Mouse (Mus musculus) hindbrain, embryonic 14.5 days (tissue): ENCODE data around the gene Adora2b. TPM values are rescaled to one million over a fixed set of nuclear protein-coding genes. Genes with fewer than 3 reads are reported as not detected.
A peak's percentile ranks its signal among the peaks of the same experiment; 100 is the strongest.
"Not testable (repeated sequence)": the region's sequence is repeated elsewhere in the genome, so short reads cannot be mapped to it uniquely, and the experiment has no call there.

ENCODE experiments used
- ATAC-seq: fragments of 200-750 bp; cut with Nextera tagmentation; 2 replicates; pipeline ENCODE4 v1.8.0; 2017; ENCODE audit warnings: moderate number of reproducible peaks, mild to moderate bottlenecking, moderate TSS enrichment, moderate library complexity; ENCODE audit not compliant: low FRiP score
- DNase-seq: peaks from one replicate; pipeline ENCODE4 v3.0.0-alpha.2; 2015; ENCODE audit warnings: low spot score
- H3K27ac ChIP-seq: fragments of 300-500 bp; sonication (generic); 2 replicates; pipeline ENCODE4 v1.5.1; 2014; ENCODE audit warnings: mild to moderate bottlenecking, moderate library complexity
- H3K27me3 ChIP-seq: fragments of 300-500 bp; sonication (generic); 2 replicates; pipeline ENCODE4 v1.6.1; 2014; ENCODE audit warnings: mild to moderate bottlenecking, low read length, mixed read lengths; ENCODE audit not compliant: control insufficient read depth, insufficient read depth
- H3K36me3 ChIP-seq: fragments of 300-500 bp; sonication (generic); replicated peaks from 2 replicates; pipeline ENCODE4 v1.6.1; 2014; ENCODE audit not compliant: control insufficient read depth, insufficient read depth
- H3K4me1 ChIP-seq: fragments of 300-500 bp; sonication (generic); replicated peaks from 2 replicates; pipeline ENCODE4 v1.6.1; 2014; ENCODE audit warnings: antibody characterized with exemption, low read length, mixed read lengths; ENCODE audit not compliant: control insufficient read depth, insufficient read depth
- H3K4me2 ChIP-seq: fragments of 300-500 bp; sonication (generic); replicated peaks from 2 replicates; pipeline ENCODE4 v1.6.1; 2014; ENCODE audit warnings: mild to moderate bottlenecking, moderate library complexity
- H3K4me3 ChIP-seq: fragments of 300-500 bp; sonication (generic); replicated peaks from 2 replicates; pipeline ENCODE4 v1.5.1; 2014; ENCODE audit warnings: mild to moderate bottlenecking, low read length
- H3K9ac ChIP-seq: fragments of 300-500 bp; sonication (generic); 2 replicates; pipeline ENCODE4 v1.6.1; 2014
- H3K9me3 ChIP-seq: fragments of 300-500 bp; sonication (generic); 2 replicates; pipeline ENCODE4 v1.6.1; 2016; ENCODE audit warnings: low read length; ENCODE audit not compliant: control insufficient read depth
- WGBS: fragments of 180-500 bp; shearing (Covaris S2); extraction: QIAGEN DNeasy Blood & Tissue Kit; methylation state at CpG from one replicate; pipeline ENCODE4 v1.1.7; 2014; 5-methylcytosine and 5-hydroxymethylcytosine counted together
- polyA plus RNA-seq: library from polyadenylated mRNA; unstranded; fragments of >200 nt; fragmentation: Nextera tagmentation; extraction: Ambion mirVana; gene quantifications from 2 replicates; pipeline ENCODE4 v1.2.1, GENCODE M21; 2014

Gene Adora2b
- polyA plus RNA-seq, 1 experiment from 2014 or later = 5.7 TPM

- 26% methylated on average over 5 of the region's 5 CpGs for WGBS
- H3K9ac ChIP-seq = no peak overlapping the region
- H3K27me3 ChIP-seq = no peaks in the 10 kb centered on the region
Observed at GRCm38 (mm10) chr11:62278027-62278426, 29.2 kb downstream of the Adora2b start.

GRCm38 (mm10) chr11:62280675-62281600, 32.2 kb downstream of the Adora2b start, which contains the start of the genes Zswim7 and Ttc19:
Gene Zswim7 (minus strand): TSS chr11:62281375.
Gene Ttc19 (plus strand): TSS chr11:62281473.
- Histone ChIP-seq H3K4me2 (peak within 1 kb of the TSS; percentile 69), H3K4me3 (peak within 1 kb of the TSS; percentile 96), H3K36me3 (peaks cover 24% of the 10 kb centered on the region), H3K4me1 (peaks cover 9% of the 10 kb centered on the region; the same call in 1 of the 2 replicates), H3K27me3 (no peaks in the 10 kb centered on the region), H3K9ac (peak within 1 kb of the TSS; percentile 92), H3K9me3 (no peaks in the 10 kb centered on the region), H3K27ac (peak within 1 kb of the TSS; percentile 90)
- WGBS = under 1% methylated on average over 59 of the region's 68 CpGs
- ATAC-seq (peak; percentile 96), DNase-seq (peak; percentile 95)

More at GRCm38 (mm10) chr11:62278027-62278426, 29.2 kb downstream of the Adora2b start:
- H3K36me3 ChIP-seq = no peaks in the 10 kb centered on the region
- DNase-seq = peak; percentile 64
- ATAC-seq = no peak
- peaks cover 9% of the 10 kb centered on the region; the same call in 1 of the 2 replicates for H3K4me1 ChIP-seq
- H3K4me3 ChIP-seq = no peak overlapping the region
- no peak overlapping the region for H3K4me2 ChIP-seq
- H3K27ac ChIP-seq = no peak overlapping the region
- H3K9me3 ChIP-seq = no peaks in the 10 kb centered on the region

- H3K9ac ChIP-seq = peak overlapping the region; percentile 92
- peak overlapping the region; percentile 96 for H3K4me3 ChIP-seq
- peaks cover 31% of the 10 kb centered on the region for H3K36me3 ChIP-seq
- WGBS = under 1% methylated on average over 43 of the region's 57 CpGs
- H3K4me1 ChIP-seq = peaks cover 9% of the 10 kb centered on the region; the same call in 1 of the 2 replicates
- peak overlapping the region; percentile 90 for H3K27ac ChIP-seq
- peak; percentile 69 for ATAC-seq
- peak overlapping the region; percentile 69 for H3K4me2 ChIP-seq
- H3K27me3 ChIP-seq = no peaks in the 10 kb centered on the region
- peak; percentile 52 for DNase-seq
- no peaks in the 10 kb centered on the region for H3K9me3 ChIP-seq
Observed at GRCm38 (mm10) chr11:62281601-62281997, 32.8 kb downstream of the Adora2b start.

- ATAC-seq, DNase-seq, H3K4me3 ChIP-seq, H3K4me2 ChIP-seq, H3K27ac ChIP-seq, H3K4me1 ChIP-seq, H3K27me3 ChIP-seq, H3K9me3 ChIP-seq, H3K9ac ChIP-seq: not testable (repeated sequence)
- WGBS = 84% methylated on average over 3 of the region's 3 CpGs
- H3K36me3 ChIP-seq = peaks cover 53% of the 10 kb centered on the region
Observed at GRCm38 (mm10) chr11:62284020-62284419, 35.2 kb downstream of the Adora2b start.

- WGBS = 94% methylated on average over 8 of the region's 8 CpGs
- H3K4me3 ChIP-seq = no peak overlapping the region
Observed at GRCm38 (mm10) chr11:62285020-62285419, 36.2 kb downstream of the Adora2b start.

GRCm38 (mm10) chr11:62287700-62288099, 38.9 kb downstream of the Adora2b start:
- H3K36me3 ChIP-seq = peaks cover 75% of the 10 kb centered on the region
- 94% methylated on average over 1 of the region's 1 CpGs for WGBS
- no peak overlapping the region for H3K27ac ChIP-seq
- no peak for DNase-seq
- H3K9me3 ChIP-seq = no peaks in the 10 kb centered on the region
- 0 out of 2 replicates have a peak, but pooled peaks cover 1% of the 10 kb centered on the region for H3K4me1 ChIP-seq
- no peaks in the 10 kb centered on the region for H3K27me3 ChIP-seq
- no peak overlapping the region for H3K9ac ChIP-seq
- no peak for ATAC-seq
- H3K4me2 ChIP-seq = no peak overlapping the region
- no peak overlapping the region for H3K4me3 ChIP-seq

More at GRCm38 (mm10) chr11:62285020-62285419, 36.2 kb downstream of the Adora2b start:
- DNase-seq = no peak
- no peak for ATAC-seq
- Histone ChIP-seq H3K9me3 (no peaks in the 10 kb centered on the region), H3K9ac (no peak overlapping the region), H3K27me3 (no peaks in the 10 kb centered on the region), H3K27ac (no peak overlapping the region), H3K4me2 (no peak overlapping the region), H3K36me3 (peaks cover 59% of the 10 kb centered on the region), H3K4me1 (peaks cover 9% of the 10 kb centered on the region; the same call in 1 of the 2 replicates)

- H3K27ac ChIP-seq = no peak overlapping the region
- H3K36me3 ChIP-seq = peaks cover 55% of the 10 kb centered on the region
- ATAC-seq (no peak), DNase-seq (no peak)
- H3K27me3 ChIP-seq = no peaks in the 10 kb centered on the region
- 94% methylated on average over 2 of the region's 2 CpGs for WGBS
- no peak overlapping the region for H3K9ac ChIP-seq
- no peaks in the 10 kb centered on the region for H3K9me3 ChIP-seq
- no peaks in the 10 kb centered on the region for H3K4me1 ChIP-seq
- H3K4me3 ChIP-seq = no peak overlapping the region
- H3K4me2 ChIP-seq = no peak overlapping the region
Observed at GRCm38 (mm10) chr11:62294121-62294520, 45.3 kb downstream of the Adora2b start.

GRCm38 (mm10) chr11:62298883-62299282, 50.1 kb downstream of the Adora2b start:
- WGBS = 83% methylated on average over 6 of the region's 6 CpGs
- Histone ChIP-seq H3K4me1 (no peaks in the 10 kb centered on the region), H3K9me3 (no peaks in the 10 kb centered on the region), H3K27ac (no peak overlapping the region), H3K4me2 (no peak overlapping the region), H3K9ac (no peak overlapping the region), H3K27me3 (no peaks in the 10 kb centered on the region), H3K4me3 (no peak overlapping the region), H3K36me3 (peaks cover 53% of the 10 kb centered on the region)
- DNase-seq (no peak), ATAC-seq (no peak)

GRCm38 (mm10) chr11:62305866-62306265, 57.1 kb downstream of the Adora2b start:
- Histone ChIP-seq H3K36me3 (peaks cover 65% of the 10 kb centered on the region), H3K9ac (no peak overlapping the region), H3K9me3 (no peaks in the 10 kb centered on the region), H3K4me1 (no peaks in the 10 kb centered on the region), H3K4me3 (no peak overlapping the region), H3K27me3 (no peaks in the 10 kb centered on the region), H3K27ac (no peak overlapping the region), H3K4me2 (no peak overlapping the region)
- DNase-seq = no peak
- ATAC-seq = no peak
- WGBS = 96% methylated on average over 2 of the region's 2 CpGs
